Mouse (Mus musculus) lung, embryonic 14.5 days (tissue): ENCODE measurements around the gene Rnd1. TPM values are rescaled to one million over a fixed set of nuclear protein-coding genes. Genes with fewer than 3 reads are reported as not detected.

Experiments
- ATAC-seq: fragments of 200-750 bp; cut with Nextera tagmentation; 2 replicates; pipeline ENCODE4 v1.8.0; 2017; ENCODE audit warnings: mild to moderate bottlenecking, moderate TSS enrichment, moderate library complexity; ENCODE audit not compliant: insufficient read depth
- DNase-seq: peaks from one replicate; pipeline ENCODE4 v3.0.0-alpha.2; 2015
- H3K27ac ChIP-seq: fragments of 300-500 bp; sonication (generic); 2 replicates; pipeline ENCODE4 v1.5.1; 2014; ENCODE audit warnings: low read depth, mild to moderate bottlenecking, moderate library complexity
- H3K27me3 ChIP-seq: fragments of 300-500 bp; sonication (generic); 2 replicates; pipeline ENCODE4 v1.6.1; 2014; ENCODE audit warnings: low read length, control low read depth; ENCODE audit not compliant: insufficient read depth
- H3K36me3 ChIP-seq: fragments of 300-500 bp; sonication (generic); 2 replicates; pipeline ENCODE4 v1.6.1; 2014; ENCODE audit warnings: control low read depth; ENCODE audit not compliant: insufficient read depth
- H3K4me1 ChIP-seq: fragments of 300-500 bp; sonication (generic); 2 replicates; pipeline ENCODE4 v1.6.1; 2014; ENCODE audit warnings: antibody characterized with exemption, control low read depth; ENCODE audit not compliant: insufficient read depth
- H3K4me2 ChIP-seq: fragments of 300-500 bp; sonication (generic); 2 replicates; pipeline ENCODE4 v1.6.1; 2014; ENCODE audit warnings: mild to moderate bottlenecking
- H3K4me3 ChIP-seq: fragments of 300-500 bp; sonication (generic); 2 replicates; pipeline ENCODE4 v1.5.1; 2014; ENCODE audit warnings: low read depth, low read length
- H3K9ac ChIP-seq: fragments of 300-500 bp; sonication (generic); 2 replicates; pipeline ENCODE4 v1.6.1; 2014
- H3K9me3 ChIP-seq: fragments of 300-500 bp; sonication (generic); 2 replicates; pipeline ENCODE4 v1.6.1; 2016; ENCODE audit warnings: low read depth, low read length, control low read depth
- CTCF ChIP-seq: IDR thresholded peaks from 2 replicates; pipeline ENCODE4 v1.5.1; 2016; ENCODE audit warnings: antibody characterized with exemption, low read depth
- WGBS: fragments of 180-500 bp; shearing (Covaris S2); extraction: QIAGEN DNeasy Blood & Tissue Kit; methylation state at CpG from one replicate; pipeline ENCODE4 v1.1.7; 2014; 5-methylcytosine and 5-hydroxymethylcytosine counted together
- polyA plus RNA-seq: library from polyadenylated mRNA; unstranded; fragments of >200 nt; fragmentation: Nextera tagmentation; extraction: Ambion mirVana; gene quantifications from 2 replicates; pipeline ENCODE4 v1.2.1, GENCODE M21; 2014

Rnd1 gene
- polyA plus RNA-seq, 1 experiment from 2014 or later = 0.67 TPM

- Histone ChIP-seq H3K4me2 (no peak overlapping the region), H3K27ac (no peak overlapping the region), H3K9ac (no peak overlapping the region), H3K4me3 (no peak overlapping the region), H3K4me1 (no peaks in the 10 kb centered on the region; the same call in 1 of the 2 replicates), H3K36me3 (no peaks in the 10 kb centered on the region), H3K27me3 (no peaks in the 10 kb centered on the region), H3K9me3 (no peaks in the 10 kb centered on the region)
- TF ChIP-seq CTCF = no peak
- ATAC-seq = no peak
- no peak for DNase-seq
- 17% methylated on average over 6 of the region's 6 CpGs for WGBS
These were observed 54.5 kb downstream of the Rnd1 start for GRCm38 (mm10) chr15:98622721-98623120.

DNA sequence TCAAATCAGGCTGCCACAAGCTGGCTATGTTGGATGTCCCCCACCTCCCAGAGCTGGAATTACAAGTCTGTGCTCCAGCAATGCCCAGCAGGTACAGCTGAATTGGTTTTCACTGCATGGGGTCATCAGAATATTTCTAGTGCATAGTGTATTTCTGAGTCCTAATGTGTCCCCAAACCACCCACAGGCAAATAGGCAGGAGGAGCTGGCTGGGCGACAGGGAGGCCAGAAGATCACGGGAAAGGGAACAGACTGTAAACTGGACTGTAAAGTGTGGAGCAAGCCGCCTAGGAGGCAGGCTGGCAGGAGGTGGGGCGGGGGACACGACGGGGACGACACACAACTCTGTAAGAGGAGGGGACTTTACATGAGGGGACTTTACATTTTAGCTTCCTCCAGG lies 55.1 kb downstream of the Rnd1 start:
- DNase-seq = no peak
- no peaks in the 10 kb centered on the region for H3K27me3 ChIP-seq
- ATAC-seq = no peak
- H3K27ac ChIP-seq = no peak overlapping the region
- TF ChIP-seq CTCF = no peak
- no peak overlapping the region for H3K9ac ChIP-seq
- WGBS = 8% methylated on average over 7 of the region's 7 CpGs
- no peak overlapping the region for H3K4me2 ChIP-seq
- no peaks in the 10 kb centered on the region for H3K36me3 ChIP-seq
- no peaks in the 10 kb centered on the region for H3K9me3 ChIP-seq
- no peak overlapping the region for H3K4me3 ChIP-seq
- H3K4me1 ChIP-seq = no peaks in the 10 kb centered on the region; the same call in 1 of the 2 replicates

- Histone ChIP-seq H3K27ac (no peak overlapping the region), H3K4me1 (no peaks in the 10 kb centered on the region), H3K9ac (no peak overlapping the region), H3K4me3 (no peak overlapping the region), H3K27me3 (no peaks in the 10 kb centered on the region), H3K9me3 (no peaks in the 10 kb centered on the region), H3K4me2 (peak overlapping the region; percentile 40), H3K36me3 (no peaks in the 10 kb centered on the region)
- TF ChIP-seq CTCF = peak; percentile 89
- DNase-seq (peak; percentile 95), ATAC-seq (peak; percentile 61)
- WGBS = 1% methylated on average over 12 of the region's 12 CpGs
These were observed 60.1 kb downstream of the Rnd1 start for GRCm38 (mm10) chr15:98617176-98617537.

DNA sequence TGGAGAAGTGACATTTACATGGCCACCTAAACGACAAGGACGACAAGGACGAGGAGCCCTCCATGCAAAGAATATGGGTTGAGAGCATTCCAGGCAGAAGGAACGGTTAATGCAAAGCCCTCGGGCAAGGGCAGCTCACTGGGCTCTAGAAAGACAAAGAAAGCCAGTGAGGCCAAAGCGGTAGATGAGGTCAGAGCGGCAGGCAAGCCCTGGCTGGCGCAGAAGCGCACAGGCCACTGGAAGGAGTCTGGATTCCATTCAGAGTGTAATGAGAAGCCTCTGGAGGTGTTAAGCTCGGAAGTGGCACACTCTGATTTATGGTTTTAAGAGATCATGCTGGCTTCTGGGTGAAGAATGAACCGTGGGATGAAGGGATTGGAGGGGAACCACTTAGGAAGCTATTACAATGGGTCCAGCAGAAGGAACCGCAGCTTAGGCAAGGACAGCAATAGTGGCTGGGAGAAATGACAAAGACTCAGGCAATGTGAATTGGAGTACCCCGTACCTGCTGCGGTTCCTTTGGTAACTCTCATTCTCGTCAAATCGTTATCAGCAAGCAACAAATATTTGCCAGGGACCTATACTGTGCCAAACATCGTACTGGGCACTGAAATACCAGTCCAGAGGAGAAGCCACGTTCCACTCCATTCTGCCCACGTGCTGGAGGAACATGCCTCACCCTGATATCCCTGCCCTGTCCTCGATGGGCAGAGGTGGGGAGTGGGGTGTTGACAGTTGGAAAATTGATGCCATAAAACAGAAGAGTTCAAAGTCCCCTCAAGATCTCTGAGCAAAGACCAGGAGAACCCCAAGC lies 60.7 kb downstream of the Rnd1 start:
- DNase-seq (no peak), ATAC-seq (peak; percentile 32)
- no peaks in the 10 kb centered on the region for H3K27me3 ChIP-seq
- H3K4me2 ChIP-seq = peak overlapping the region; percentile 40
- 37% methylated on average over 20 of the region's 20 CpGs for WGBS
- no peaks in the 10 kb centered on the region for H3K4me1 ChIP-seq
- no peak overlapping the region; the same call in 1 of the 2 replicates for H3K9ac ChIP-seq
- no peak overlapping the region for H3K27ac ChIP-seq
- no peaks in the 10 kb centered on the region for H3K36me3 ChIP-seq
- no peaks in the 10 kb centered on the region for H3K9me3 ChIP-seq
- no peak overlapping the region for H3K4me3 ChIP-seq
- TF ChIP-seq CTCF = no peak

GRCm38 (mm10) chr15:98615751-98616150 lies 61.5 kb downstream of the Rnd1 start:
- Histone ChIP-seq H3K9ac (no peak overlapping the region), H3K27me3 (no peaks in the 10 kb centered on the region), H3K36me3 (no peaks in the 10 kb centered on the region), H3K4me3 (no peak overlapping the region), H3K4me1 (no peaks in the 10 kb centered on the region), H3K9me3 (no peaks in the 10 kb centered on the region), H3K4me2 (no peak overlapping the region), H3K27ac (no peak overlapping the region)
- no peak for DNase-seq
- ATAC-seq = no peak
- WGBS = 70% methylated on average over 6 of the region's 6 CpGs
- TF ChIP-seq CTCF = no peak

DNA sequence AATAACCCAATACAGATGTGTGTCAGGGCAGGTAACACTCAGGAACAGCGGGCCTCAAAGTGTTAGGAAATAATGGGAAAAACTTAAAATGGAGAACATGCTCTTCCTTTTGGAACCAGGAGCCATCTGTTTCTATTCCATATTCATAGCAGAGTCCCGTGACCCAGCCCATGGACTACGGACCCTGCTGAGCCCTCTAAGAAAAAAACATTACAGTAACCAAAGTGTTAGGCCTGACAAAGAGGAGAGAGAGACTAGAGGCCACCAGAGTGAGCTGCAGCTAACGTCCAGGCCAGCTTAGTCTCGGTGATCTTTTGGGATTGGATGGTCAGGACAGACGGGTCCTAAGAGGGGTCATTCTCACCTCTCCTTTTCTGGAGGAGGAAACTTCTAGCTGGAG lies 62.3 kb downstream of the Rnd1 start:
- Histone ChIP-seq H3K9ac (no peak overlapping the region), H3K4me1 (no peaks in the 10 kb centered on the region), H3K36me3 (no peaks in the 10 kb centered on the region), H3K4me2 (no peak overlapping the region), H3K4me3 (no peak overlapping the region), H3K9me3 (no peaks in the 10 kb centered on the region), H3K27me3 (no peaks in the 10 kb centered on the region), H3K27ac (peak overlapping the region; percentile 51; the same call in 1 of the 2 replicates)
- no peak for TF ChIP-seq CTCF
- no peak for ATAC-seq
- no peak for DNase-seq
- WGBS = 42% methylated on average over 6 of the region's 6 CpGs

DNA sequence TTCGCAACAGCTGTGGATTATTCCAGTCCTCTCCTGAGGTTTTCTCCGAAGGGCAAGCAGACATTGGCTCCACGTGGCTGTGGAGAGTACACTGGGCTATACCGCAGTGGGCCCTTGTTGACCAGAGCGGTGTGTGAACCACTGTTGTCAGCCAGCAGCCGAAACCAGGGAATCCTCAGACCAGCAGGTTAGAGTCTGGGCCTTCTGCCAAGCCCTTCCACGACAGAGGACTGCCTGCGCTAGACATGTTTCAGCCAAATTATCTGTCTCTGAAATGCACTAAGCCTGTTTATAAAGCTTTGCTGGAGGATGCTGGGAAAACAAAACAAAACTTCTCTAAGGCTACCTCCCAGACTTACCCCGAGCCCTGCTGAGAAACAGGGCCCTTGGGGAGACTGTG lies 62.7 kb downstream of the Rnd1 start:
- no peak overlapping the region for H3K4me3 ChIP-seq
- H3K9ac ChIP-seq = no peak overlapping the region
- 40% methylated on average over 9 of the region's 9 CpGs for WGBS
- no peaks in the 10 kb centered on the region for H3K27me3 ChIP-seq
- H3K4me1 ChIP-seq = no peaks in the 10 kb centered on the region
- DNase-seq (peak; percentile 82), ATAC-seq (peak; percentile 26; the same call in 1 of the 2 replicates)
- TF ChIP-seq CTCF = no peak
- H3K9me3 ChIP-seq = no peaks in the 10 kb centered on the region
- H3K4me2 ChIP-seq = no peak overlapping the region
- peak overlapping the region; percentile 51; the same call in 1 of the 2 replicates for H3K27ac ChIP-seq
- no peaks in the 10 kb centered on the region for H3K36me3 ChIP-seq

Other genes with a start within 250 kb of the Rnd1 start
- not detected in 2 replicates for gene Olfr282, start 246.2 kb downstream of the Rnd1 start, polyA plus RNA-seq
- gene Olfr281, start 224.9 kb downstream of the Rnd1 start, polyA plus RNA-seq = not detected in 2 replicates
- not detected in 2 replicates for gene OR5BS1P, start 207.6 kb downstream of the Rnd1 start, polyA plus RNA-seq
- 0.50 and 0.68 TPM in 2 replicates for gene Lalba, start 194.7 kb downstream of the Rnd1 start, polyA plus RNA-seq
- not detected in 2 replicates for gene Olfr279, start 185.1 kb downstream of the Rnd1 start, polyA plus RNA-seq
- gene Kansl2, start 143.2 kb downstream of the Rnd1 start, polyA plus RNA-seq = 113 and 121 TPM in 2 replicates
- gene Ccnt1, start 106.5 kb downstream of the Rnd1 start, polyA plus RNA-seq = 57.7 and 58.5 TPM in 2 replicates
- gene 4930415O20Rik, start 106.5 kb downstream of the Rnd1 start, polyA plus RNA-seq = 0.50 TPM in 1 of 2 replicates, not detected in the other
- gene Adcy6, start 67.4 kb downstream of the Rnd1 start, polyA plus RNA-seq = 20.5 and 21.8 TPM in 2 replicates
- gene Cacnb3, start 46.6 kb downstream of the Rnd1 start, polyA plus RNA-seq = 24.6 and 28.9 TPM in 2 replicates
- gene Ddx23, start 14.6 kb downstream of the Rnd1 start, polyA plus RNA-seq = 27.2 and 28.7 TPM in 2 replicates
- 0.28 and 1.1 TPM in 2 replicates for gene Ccdc65, start 30.7 kb upstream of the Rnd1 start, polyA plus RNA-seq
- 29.7 and 32.9 TPM in 2 replicates for gene Fkbp11, start 50.7 kb upstream of the Rnd1 start, polyA plus RNA-seq
- gene Arf3, start 85.8 kb upstream of the Rnd1 start, polyA plus RNA-seq = 35.4 and 42.5 TPM in 2 replicates
- 0.11 TPM in 1 of 2 replicates, not detected in the other for gene Wnt10b, start 100.7 kb upstream of the Rnd1 start, polyA plus RNA-seq
- gene Wnt1, start 112.4 kb upstream of the Rnd1 start, polyA plus RNA-seq = not detected in 2 replicates
- gene Ddn, start 132.0 kb upstream of the Rnd1 start, polyA plus RNA-seq = 0.04 and 0.12 TPM in 2 replicates
- gene Prkag1, start 154.1 kb upstream of the Rnd1 start, polyA plus RNA-seq = 93.4 and 93.7 TPM in 2 replicates
- gene Kmt2d, start 193.7 kb upstream of the Rnd1 start, polyA plus RNA-seq = 17.1 and 19.3 TPM in 2 replicates
- 8.5 and 9.5 TPM in 2 replicates for gene Rhebl1, start 217.1 kb upstream of the Rnd1 start, polyA plus RNA-seq
- 1.0 and 1.3 TPM in 2 replicates for gene Dhh, start 221.1 kb upstream of the Rnd1 start, polyA plus RNA-seq
- 4.5 and 5.5 TPM in 2 replicates for gene Lmbr1l, start 240.8 kb upstream of the Rnd1 start, polyA plus RNA-seq